Mouse (Mus musculus) lung, postnatal 0 days (tissue): Measurements from ENCODE around the gene Baz1b.

Experiments
- CTCF ChIP-seq: IDR thresholded peaks from 2 replicates; pipeline ENCODE4 v1.5.1; 2016; ENCODE audit warnings: antibody characterized with exemption, mild to moderate bottlenecking
- EP300 ChIP-seq: IDR thresholded peaks from 2 replicates; pipeline ENCODE4 v1.6.1; 2016; ENCODE audit warnings: antibody characterized with exemption, mild to moderate bottlenecking, control low read depth

GRCm38 (mm10) chr5:135251079-135251454 is 64.0 kb downstream of the Baz1b start, which contains the start of gene Fzd9:
- TF ChIP-seq CTCF (no peak), EP300 (no peak)
